Mouse (Mus musculus): ENCODE results near the gene Atpaf2. TPM values are rescaled to one million over a fixed set of nuclear protein-coding genes. Genes with fewer than 3 reads are reported as not detected.

The Atpaf2 gene
- total and polyA plus RNA-seq, 2 experiments from 2014 or later, result 42.2 to 44.1 TPM

GRCm38 (mm10) chr11:60433501-60433900 is 15.2 kb upstream of the Atpaf2 start:
- Histone ChIP-seq H3K4me1 (ENCODE audit: control insufficient read depth, insufficient read depth) (no peaks in the 10 kb centered on the region), H3K9me3 (replicated peaks; ENCODE audit: control insufficient read depth, low read length) (no peaks in the 10 kb centered on the region), H3K4me3 (ENCODE audit: low read depth, low read length) (no peak overlapping the region), H3K36me3 (replicated peaks; ENCODE audit: control insufficient read depth, insufficient read depth, low read length) (peaks cover 58% of the 10 kb centered on the region), H3K4me2 (ENCODE audit: low read depth, low read length) (no peak overlapping the region), H3K27ac (ENCODE audit: low read depth) (no peak overlapping the region), H3K27me3 (ENCODE audit: control insufficient read depth, insufficient read depth, low read length) (no peaks in the 10 kb centered on the region), H3K9ac (replicated peaks; ENCODE audit: low read depth, low read length) (no peak overlapping the region)
- ATAC-seq (ENCODE audit: insufficient read depth, low read depth) (no peak), DNase-seq (ENCODE audit: low spot score) (no peak)
- TF ChIP-seq CTCF (IDR thresholded peaks at IDR 0.05; ENCODE audit: low read depth) (no peak), EP300 (IDR thresholded peaks at IDR 0.05; ENCODE audit: low read depth) (no peak)

GRCm38 (mm10) chr11:60427628-60428027 is 9.4 kb upstream of the Atpaf2 start:
- no peak overlapping the region for H3K9ac ChIP-seq (replicated peaks; ENCODE audit: low read depth, low read length)
- no peaks in the 10 kb centered on the region for H3K27me3 ChIP-seq (ENCODE audit: control insufficient read depth, insufficient read depth, low read length)
- no peaks in the 10 kb centered on the region for H3K4me1 ChIP-seq (ENCODE audit: control insufficient read depth, insufficient read depth)
- no peak overlapping the region for H3K4me3 ChIP-seq (ENCODE audit: low read depth, low read length)
- ATAC-seq (ENCODE audit: insufficient read depth, low read depth), result no peak
- H3K27ac ChIP-seq (ENCODE audit: low read depth), result no peak overlapping the region
- WGBS, result 64% methylated on average over 3 of the region's 3 CpGs
- H3K4me2 ChIP-seq (ENCODE audit: low read depth, low read length), result no peak overlapping the region
- DNase-seq (ENCODE audit: low spot score), result no peak
- no peaks in the 10 kb centered on the region for H3K9me3 ChIP-seq (replicated peaks; ENCODE audit: control insufficient read depth, low read length)
- peaks cover 32% of the 10 kb centered on the region for H3K36me3 ChIP-seq (replicated peaks; ENCODE audit: control insufficient read depth, insufficient read depth, low read length)
- TF ChIP-seq EP300 (IDR thresholded peaks at IDR 0.05; ENCODE audit: low read depth) (no peak), CTCF (IDR thresholded peaks at IDR 0.05; ENCODE audit: low read depth) (no peak)

- WGBS, result 76% methylated on average over 1 of the region's 1 CpGs
- no peak overlapping the region for H3K4me3 ChIP-seq (ENCODE audit: low read depth, low read length)
- TF ChIP-seq EP300 (IDR thresholded peaks at IDR 0.05; ENCODE audit: low read depth) (no peak), CTCF (IDR thresholded peaks at IDR 0.05; ENCODE audit: low read depth) (no peak)
- peaks cover 22% of the 10 kb centered on the region; the same call in 1 of the 2 replicates for H3K36me3 ChIP-seq (replicated peaks; ENCODE audit: control insufficient read depth, insufficient read depth, low read length)
- no peaks in the 10 kb centered on the region for H3K9me3 ChIP-seq (replicated peaks; ENCODE audit: control insufficient read depth, low read length)
- H3K27me3 ChIP-seq (ENCODE audit: control insufficient read depth, insufficient read depth, low read length), result no peaks in the 10 kb centered on the region
- H3K27ac ChIP-seq (ENCODE audit: low read depth), result no peak overlapping the region
- ATAC-seq (ENCODE audit: insufficient read depth, low read depth), result no peak
- H3K4me2 ChIP-seq (ENCODE audit: low read depth, low read length), result no peak overlapping the region
- no peak for DNase-seq (ENCODE audit: low spot score)
- H3K4me1 ChIP-seq (ENCODE audit: control insufficient read depth, insufficient read depth), result no peaks in the 10 kb centered on the region
- no peak overlapping the region for H3K9ac ChIP-seq (replicated peaks; ENCODE audit: low read depth, low read length)
Observed at GRCm38 (mm10) chr11:60426417-60426816, 8.2 kb upstream of the Atpaf2 start.

GRCm38 (mm10) chr11:60423006-60423405 is 4.7 kb upstream of the Atpaf2 start:
- H3K9ac ChIP-seq (replicated peaks; ENCODE audit: low read depth, low read length), result no peak overlapping the region
- peaks cover 7% of the 10 kb centered on the region for H3K4me1 ChIP-seq (ENCODE audit: control insufficient read depth, insufficient read depth)
- no peak for TF ChIP-seq EP300 (IDR thresholded peaks at IDR 0.05; ENCODE audit: low read depth)
- TF ChIP-seq CTCF (IDR thresholded peaks at IDR 0.05; ENCODE audit: low read depth), result no peak
- DNase-seq (ENCODE audit: low spot score), result no peak
- no peak for ATAC-seq (ENCODE audit: insufficient read depth, low read depth)
- H3K36me3 ChIP-seq (replicated peaks; ENCODE audit: control insufficient read depth, insufficient read depth, low read length), result 0 out of 2 replicates have a peak, but pooled peaks cover 16% of the 10 kb centered on the region
- no peak overlapping the region for H3K4me3 ChIP-seq (ENCODE audit: low read depth, low read length)
- 90% methylated on average over 1 of the region's 1 CpGs for WGBS
- H3K4me2 ChIP-seq (ENCODE audit: low read depth, low read length), result no peak overlapping the region
- no peaks in the 10 kb centered on the region for H3K9me3 ChIP-seq (replicated peaks; ENCODE audit: control insufficient read depth, low read length)
- H3K27ac ChIP-seq (ENCODE audit: low read depth), result no peak overlapping the region
- no peaks in the 10 kb centered on the region for H3K27me3 ChIP-seq (ENCODE audit: control insufficient read depth, insufficient read depth, low read length)

GRCm38 (mm10) chr11:60422046-60422668 is 3.9 kb upstream of the Atpaf2 start:
- Histone ChIP-seq H3K27ac (ENCODE audit: low read depth) (no peak overlapping the region), H3K9ac (replicated peaks; ENCODE audit: low read depth, low read length) (no peak overlapping the region), H3K27me3 (ENCODE audit: control insufficient read depth, insufficient read depth, low read length) (no peaks in the 10 kb centered on the region), H3K4me1 (ENCODE audit: control insufficient read depth, insufficient read depth) (peaks cover 8% of the 10 kb centered on the region), H3K36me3 (replicated peaks; ENCODE audit: control insufficient read depth, insufficient read depth, low read length) (0 out of 2 replicates have a peak, but pooled peaks cover 9% of the 10 kb centered on the region), H3K4me2 (ENCODE audit: low read depth, low read length) (no peak overlapping the region), H3K4me3 (ENCODE audit: low read depth, low read length) (no peak overlapping the region), H3K9me3 (replicated peaks; ENCODE audit: control insufficient read depth, low read length) (no peaks in the 10 kb centered on the region)
- TF ChIP-seq CTCF (IDR thresholded peaks at IDR 0.05; ENCODE audit: low read depth) (0 out of 2 replicates have a peak, but pooled peaks have one; percentile 12), EP300 (IDR thresholded peaks at IDR 0.05; ENCODE audit: low read depth) (no peak)
- peak; percentile 9 for DNase-seq (ENCODE audit: low spot score)
- ATAC-seq (ENCODE audit: insufficient read depth, low read depth), result no peak
- 73% methylated on average over 5 of the region's 6 CpGs for WGBS

GRCm38 (mm10) chr11:60418473-60418803 is 181 bp upstream of the Atpaf2 start:
- DNase-seq (ENCODE audit: low spot score) (no peak), ATAC-seq (ENCODE audit: insufficient read depth, low read depth) (no peak)
- peak overlapping the region; percentile 92 for H3K4me3 ChIP-seq (ENCODE audit: low read depth, low read length)
- TF ChIP-seq CTCF (IDR thresholded peaks at IDR 0.05; ENCODE audit: low read depth) (no peak), EP300 (IDR thresholded peaks at IDR 0.05; ENCODE audit: low read depth) (no peak)
- H3K9me3 ChIP-seq (replicated peaks; ENCODE audit: control insufficient read depth, low read length), result no peaks in the 10 kb centered on the region
- H3K36me3 ChIP-seq (replicated peaks; ENCODE audit: control insufficient read depth, insufficient read depth, low read length), result no peaks in the 10 kb centered on the region
- peaks cover 13% of the 10 kb centered on the region for H3K4me1 ChIP-seq (ENCODE audit: control insufficient read depth, insufficient read depth)
- 0 out of 2 replicates have a peak overlapping the region, but pooled peaks have one; percentile 78 for H3K27ac ChIP-seq (ENCODE audit: low read depth)
- 7% methylated on average over 6 of the region's 6 CpGs for WGBS
- H3K9ac ChIP-seq (replicated peaks; ENCODE audit: low read depth, low read length), result peak overlapping the region; percentile 72
- peak overlapping the region; percentile 96 for H3K4me2 ChIP-seq (ENCODE audit: low read depth, low read length)
- H3K27me3 ChIP-seq (ENCODE audit: control insufficient read depth, insufficient read depth, low read length), result no peaks in the 10 kb centered on the region

All from heart, postnatal 0 days (tissue).